Mouse (Mus musculus): Measurements from ENCODE around the gene Ifna2.

Ifna2 gene

DNA sequence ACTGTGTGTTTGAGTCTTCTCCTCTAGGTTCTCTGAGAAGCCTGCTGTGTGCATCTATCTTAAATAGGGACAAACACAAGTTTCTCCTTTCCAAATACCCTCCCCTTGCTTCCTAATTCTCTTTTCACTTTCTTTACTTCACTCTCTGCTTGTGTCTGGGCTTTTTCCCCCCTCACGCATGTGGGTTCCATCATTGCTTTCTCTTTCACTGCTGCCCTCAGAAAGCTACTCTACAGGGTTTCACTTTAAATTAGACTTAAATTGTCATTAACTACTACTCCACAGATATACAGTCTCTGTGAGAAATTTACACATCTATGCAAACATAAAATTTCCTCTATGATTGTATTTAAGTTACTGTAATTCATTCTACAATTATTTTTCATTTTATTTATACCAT, at the start of gene Ifna2:
Gene Ifna2 (minus strand): TSS at position 101 of the 400 bp plus-strand sequence.
- DNase-seq (ENCODE audit: low spot score in 2 of 2), result no peak

DNA sequence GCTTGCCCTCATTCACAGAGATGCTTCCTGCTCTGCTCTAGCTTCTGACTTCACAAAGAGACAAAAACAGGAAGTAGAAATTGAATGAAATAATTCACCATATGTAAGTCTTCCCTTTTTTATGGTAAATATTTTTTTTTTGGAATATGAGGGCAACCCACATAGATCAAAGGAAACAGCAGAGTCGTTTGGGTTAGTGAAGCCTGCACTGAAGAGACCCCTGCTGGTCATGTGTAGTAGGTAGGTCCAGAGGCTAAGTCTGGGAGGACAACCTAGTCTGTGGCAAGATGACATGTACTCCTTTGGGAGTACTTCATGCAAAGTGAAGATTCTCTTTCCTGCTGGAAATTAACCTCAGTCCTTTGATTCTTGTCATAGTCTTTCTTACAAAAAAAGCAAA, 43.6 kb upstream of the Ifna2 start:
- no peak for DNase-seq (ENCODE audit: low spot score in 2 of 2)

DNA sequence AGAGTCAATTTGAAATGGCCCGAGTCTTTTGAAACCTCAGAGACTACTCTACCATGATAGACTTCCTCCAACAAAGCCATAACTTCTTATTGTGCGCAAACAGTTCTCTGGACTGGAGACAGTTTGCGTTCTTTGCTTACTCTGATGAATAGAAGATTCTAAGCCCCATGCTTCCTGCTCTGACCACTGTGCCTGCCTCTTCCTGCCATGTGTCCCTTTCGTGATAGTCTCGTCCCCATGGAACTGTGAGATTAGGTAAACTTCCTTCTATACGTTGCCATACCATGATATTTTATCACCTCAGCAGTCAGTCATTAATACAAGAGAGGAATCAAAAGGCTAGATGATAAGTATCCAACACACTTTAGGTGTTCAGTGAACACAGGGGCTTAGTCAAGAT, 43.0 kb upstream of the Ifna2 start:
- DNase-seq (ENCODE audit: low spot score in 2 of 2), result no peak

DNA sequence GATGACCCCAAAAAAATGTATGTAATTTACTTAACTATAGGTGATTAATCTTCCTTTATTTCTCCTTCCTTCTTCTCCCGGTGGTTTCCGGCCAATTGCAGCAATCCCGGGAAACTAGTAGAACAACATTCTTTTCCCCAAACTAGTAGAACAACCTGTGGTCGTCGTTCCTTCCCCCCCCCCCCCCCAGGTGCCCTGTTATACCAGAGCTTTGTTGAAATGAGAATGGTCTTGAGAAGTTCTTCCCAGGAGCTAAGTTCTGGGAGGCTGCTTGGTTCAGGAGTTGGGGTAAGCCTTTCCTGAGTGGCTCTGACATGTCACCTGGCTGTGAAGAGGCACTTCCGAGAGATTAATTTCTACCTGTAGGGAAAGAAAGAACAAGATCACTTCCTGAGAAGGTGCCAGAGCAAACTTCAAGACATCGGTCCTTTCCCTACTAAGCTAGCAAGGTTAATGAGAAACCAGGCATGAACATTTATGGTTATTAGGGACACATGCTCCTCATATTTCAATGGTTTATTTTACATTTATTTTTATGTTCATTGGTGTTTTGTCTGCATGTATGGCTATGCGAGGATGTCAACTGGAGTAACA, 39.9 kb upstream of the Ifna2 start:
- no peak for DNase-seq (ENCODE audit: low spot score in 2 of 2)

DNA sequence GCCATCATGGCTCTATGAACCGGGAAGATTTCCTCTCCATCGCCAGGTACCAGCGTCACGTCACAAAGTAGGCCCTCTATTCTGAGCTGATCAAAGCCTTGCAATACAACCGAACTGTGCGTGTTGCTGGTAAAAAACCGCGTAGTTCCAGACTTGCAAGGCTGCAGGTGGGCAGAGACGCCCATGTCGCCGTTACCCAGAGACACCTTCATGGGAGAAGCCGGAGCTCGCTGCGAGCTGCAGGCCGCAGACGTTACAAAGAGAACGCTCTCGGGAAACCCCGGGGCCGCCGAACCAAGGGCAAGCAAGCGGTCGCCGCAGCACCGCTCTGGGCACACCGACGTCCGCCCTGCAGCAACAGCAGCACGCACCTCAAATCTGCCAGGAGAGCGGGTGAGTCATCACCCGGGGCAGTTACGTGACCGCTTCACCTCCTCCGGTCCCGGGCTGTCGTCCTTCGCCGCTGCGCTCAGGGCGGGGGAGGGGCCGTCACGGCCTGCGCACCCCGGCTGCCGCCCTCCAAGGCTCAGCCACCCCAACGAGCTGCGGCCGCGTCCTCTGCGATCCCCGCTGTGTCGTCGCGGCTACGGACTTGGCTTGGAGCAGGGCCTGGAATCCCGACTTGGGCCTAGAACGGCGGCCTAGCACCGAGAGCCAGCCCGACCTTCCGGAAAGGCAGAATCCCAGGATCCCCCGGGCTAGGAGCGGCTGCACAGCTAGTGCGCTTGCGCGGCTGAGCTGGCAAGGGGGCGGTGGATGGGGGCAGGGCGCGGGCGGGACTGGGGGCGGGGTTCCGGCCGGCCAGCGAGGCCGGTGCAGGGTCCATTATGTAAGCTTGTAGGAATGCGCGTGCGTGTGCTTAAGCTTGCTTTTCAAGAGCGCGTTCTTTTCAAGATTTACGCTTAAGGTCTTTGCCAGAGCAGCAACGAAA, 38.3 kb upstream of the Ifna2 start, which contains the start of the genes Gm26566 and Klhl9:
Gene Gm26566 (plus strand): TSS at position 15 of the 931 bp plus-strand sequence.
Gene Klhl9 (minus strand): TSS at position 675 of the 931 bp plus-strand sequence.
- DNase-seq (ENCODE audit: low spot score in 2 of 2), result peak; percentile 92 to 93

DNA sequence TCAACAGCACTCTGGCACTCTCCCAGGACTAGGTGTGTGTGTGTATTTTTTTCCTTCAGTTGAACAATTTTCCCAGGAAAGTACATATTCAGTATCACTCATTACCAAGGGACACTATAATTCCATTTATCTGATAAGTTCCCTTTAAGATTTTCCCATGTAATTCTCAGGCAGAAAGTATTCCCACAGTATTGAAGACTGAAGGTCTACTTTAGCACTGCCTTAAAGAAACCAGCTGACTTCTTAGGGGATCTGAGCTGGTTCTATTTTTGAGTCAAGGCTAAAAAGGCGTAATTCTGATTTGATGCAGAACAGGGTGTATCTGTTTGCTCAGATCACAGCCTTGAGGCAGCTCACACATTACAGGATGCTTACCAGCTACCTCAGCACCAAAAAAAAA, 35.0 kb upstream of the Ifna2 start:
- no peak for DNase-seq (ENCODE audit: low spot score in 2 of 2)

DNA sequence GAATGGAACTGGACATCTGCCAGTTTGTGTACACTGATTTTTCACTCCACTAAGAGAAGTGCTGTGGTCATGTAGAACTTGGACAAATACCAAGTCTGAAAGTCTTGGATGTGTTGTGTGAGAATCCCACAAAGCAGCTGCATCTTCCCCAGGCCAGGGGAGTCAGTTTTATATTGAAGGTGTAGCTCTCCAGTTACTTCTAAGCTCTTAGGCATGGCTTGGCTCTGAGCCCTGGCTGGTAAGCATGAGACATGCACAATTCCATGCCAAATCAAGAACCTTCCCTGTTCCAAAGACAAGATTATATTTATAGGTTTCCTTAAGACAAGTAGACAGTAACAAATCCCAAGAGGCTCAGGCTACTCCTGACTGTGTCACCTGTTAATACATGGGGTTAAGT, 31.3 kb upstream of the Ifna2 start:
- no peak for DNase-seq (ENCODE audit: low spot score in 2 of 2)

DNA sequence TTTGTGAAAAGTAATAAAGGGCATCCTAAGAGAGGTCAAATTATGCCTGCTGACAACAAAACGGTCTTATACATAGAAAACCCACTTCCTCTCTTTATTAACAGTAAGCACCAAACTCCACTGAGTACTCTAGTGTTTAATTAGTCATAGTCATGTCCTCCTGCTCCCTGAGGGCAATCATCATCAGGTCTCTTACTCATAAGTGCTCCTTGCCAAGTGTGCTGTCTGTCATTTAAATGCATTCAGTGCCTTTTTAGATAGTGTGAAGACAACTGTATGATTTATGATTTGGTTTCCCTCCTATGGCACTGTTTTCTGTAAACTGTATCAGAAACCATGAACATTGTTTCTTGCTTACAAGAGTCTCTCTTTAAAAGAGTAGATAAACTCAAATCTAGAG, 30.6 kb upstream of the Ifna2 start:
- DNase-seq (ENCODE audit: low spot score in 2 of 2), result no peak

DNA sequence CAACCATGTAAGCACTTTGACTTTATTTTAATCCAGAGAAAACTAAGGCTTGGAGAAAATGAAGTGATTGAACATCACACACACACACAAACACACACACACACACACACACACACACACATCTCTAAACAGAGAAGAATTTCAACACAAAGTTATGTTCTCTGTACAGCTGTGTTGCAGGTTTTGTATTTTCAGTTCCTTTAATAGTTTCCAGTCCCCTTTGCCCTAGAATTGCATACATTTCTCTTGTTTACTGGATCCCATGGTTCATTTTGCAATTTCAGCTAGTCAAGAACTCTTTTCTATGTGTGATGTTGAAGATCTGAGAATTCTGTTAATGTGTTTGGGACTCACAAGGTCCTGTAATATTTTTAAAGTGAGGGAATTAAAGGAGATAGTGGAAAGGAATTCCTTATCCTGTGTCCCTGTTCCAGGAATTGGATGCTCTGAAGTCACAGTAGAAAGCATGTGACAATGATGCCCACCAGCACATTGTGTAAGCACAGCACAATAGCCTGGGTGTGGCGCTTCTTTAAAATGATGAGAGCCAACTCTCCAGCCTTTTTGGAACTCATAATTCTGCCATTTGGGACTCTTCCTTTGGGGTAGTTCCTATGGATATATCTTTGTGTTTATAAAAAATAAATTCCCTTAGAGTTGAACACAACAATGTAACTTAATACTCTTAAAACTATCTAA, 23.6 kb upstream of the Ifna2 start:
- no peak for DNase-seq (ENCODE audit: low spot score in 2 of 2)

DNA sequence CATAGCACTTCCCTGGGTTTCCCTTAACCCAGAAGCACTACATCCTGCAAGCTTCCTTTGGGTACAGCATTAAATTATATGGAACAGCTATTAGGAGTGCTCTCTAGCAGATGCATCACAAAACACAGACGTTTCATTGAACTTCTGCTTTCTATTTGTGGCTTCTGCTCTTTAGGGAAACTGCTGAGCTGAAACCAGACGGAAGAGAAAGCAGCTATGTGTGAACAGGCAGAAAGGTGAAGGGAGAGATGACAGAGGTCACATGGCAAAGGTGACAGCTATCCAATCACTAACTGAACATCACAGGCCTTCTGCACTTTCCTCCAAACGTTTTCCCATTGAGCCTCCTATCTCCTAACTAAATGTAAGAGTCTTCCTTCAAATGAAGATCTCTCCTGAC, 22.2 kb upstream of the Ifna2 start:
- DNase-seq (ENCODE audit: low spot score in 2 of 2), result peak in 1 of 2 experiments; percentile 34

DNA sequence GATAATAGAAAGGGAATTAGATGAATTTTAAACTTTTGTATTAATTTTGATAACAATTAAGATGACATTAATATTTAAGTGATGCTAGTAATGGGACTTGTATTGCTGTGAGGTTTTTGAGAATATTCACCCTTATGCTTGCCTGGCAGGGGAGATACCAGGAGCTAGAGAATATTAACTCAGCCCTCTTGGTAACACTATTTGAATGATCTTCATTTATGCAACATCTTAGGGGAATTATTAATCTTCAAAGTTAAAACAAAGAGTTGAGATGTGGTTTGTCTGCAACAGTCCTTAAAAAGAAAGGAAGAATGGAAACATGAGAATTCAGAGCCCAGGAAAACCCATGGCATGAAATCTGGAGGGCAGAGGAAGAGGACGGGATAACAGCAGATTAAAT, 15.6 kb upstream of the Ifna2 start:
- DNase-seq (ENCODE audit: low spot score in 2 of 2), result no peak

DNA sequence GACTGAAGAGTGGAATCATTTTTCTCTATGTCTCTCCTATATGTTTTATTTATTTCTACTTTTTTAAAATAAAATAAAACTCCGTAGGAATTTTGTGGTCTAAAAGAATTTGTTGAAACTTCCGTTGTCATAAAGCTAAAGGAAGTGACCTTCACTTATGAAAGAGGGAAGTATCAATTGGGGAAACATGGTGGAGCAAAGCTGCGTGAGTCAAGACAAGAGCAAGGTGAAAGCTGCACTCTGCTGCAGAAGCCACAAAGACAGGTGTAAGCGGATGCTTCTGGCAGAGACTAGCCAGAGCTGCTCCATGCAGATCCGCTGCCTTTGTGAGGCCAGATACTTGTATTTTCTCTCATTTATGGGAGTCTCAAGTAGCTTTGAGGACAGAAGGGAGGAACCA, 15.1 kb upstream of the Ifna2 start:
- no peak for DNase-seq (ENCODE audit: low spot score in 2 of 2)

DNA sequence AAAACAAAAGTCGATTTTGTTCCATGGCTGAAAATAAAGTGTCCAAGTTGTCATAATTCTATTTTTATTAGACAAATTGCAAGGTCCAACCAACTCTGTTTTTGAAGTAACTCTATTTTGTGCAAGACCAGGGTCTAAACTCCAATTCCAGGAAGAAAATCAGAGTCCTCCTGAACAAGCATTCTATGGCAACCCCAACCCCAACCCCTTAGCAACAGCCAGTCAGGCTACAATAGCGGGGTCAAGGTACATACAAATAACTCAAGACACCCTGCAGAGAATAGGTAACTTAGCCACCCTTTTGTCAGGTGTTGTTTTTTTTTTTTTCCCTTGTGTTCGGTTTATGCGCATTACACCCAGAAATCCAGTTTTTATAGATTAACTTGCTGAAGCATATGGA, 14.0 kb upstream of the Ifna2 start:
- no peak for DNase-seq (ENCODE audit: low spot score in 2 of 2)

DNA sequence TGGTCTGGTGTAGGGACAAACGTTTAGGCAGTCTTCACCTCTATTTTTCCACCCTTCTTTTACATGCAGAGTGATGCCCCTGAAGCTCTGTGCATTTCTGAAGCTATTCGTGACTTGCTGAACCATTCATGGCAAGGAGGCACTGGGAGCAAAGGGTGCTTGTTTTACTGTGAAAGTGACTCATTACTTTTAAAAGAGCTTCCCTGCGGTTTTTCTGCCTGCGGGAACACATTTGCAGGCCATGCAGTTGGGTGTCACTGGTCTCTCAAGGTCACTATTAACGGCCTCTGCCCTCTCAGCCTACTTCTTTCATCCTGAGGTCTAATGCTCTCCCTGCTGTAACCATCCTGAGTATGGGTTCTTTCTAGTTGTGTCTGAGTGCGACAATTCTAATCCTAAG, 13.4 kb upstream of the Ifna2 start:
- no peak for DNase-seq (ENCODE audit: low spot score in 2 of 2)

DNA sequence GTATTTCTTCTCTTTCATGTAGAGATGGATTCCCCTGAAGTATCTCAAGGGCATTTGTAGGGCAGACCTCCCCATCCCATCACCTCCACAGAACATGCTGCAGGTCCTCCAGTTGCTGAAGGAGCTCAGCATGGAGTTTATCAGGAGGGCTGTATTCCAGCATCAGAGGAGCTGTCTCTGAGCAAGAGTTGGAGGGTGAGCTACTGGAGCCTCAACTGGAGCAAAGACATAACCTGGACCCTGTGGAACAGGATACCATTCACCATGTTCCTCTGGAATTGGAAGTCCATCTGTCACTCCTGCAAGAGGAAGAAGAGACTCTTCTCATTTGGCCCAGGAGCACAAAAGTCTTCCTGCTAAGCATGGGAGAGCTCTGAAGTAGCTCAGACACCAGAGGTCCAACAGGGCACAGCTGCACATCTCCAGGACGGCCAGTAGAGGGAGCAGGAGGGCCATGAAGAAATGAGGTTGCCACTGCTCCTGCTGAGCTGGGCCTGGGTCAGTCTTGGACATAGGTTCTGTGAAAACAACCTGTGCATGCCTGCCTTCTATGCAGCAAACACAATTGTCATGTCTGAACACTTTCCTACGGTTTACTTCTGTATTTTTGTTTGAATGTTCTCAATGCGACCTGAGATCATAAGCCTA, 12.6 kb upstream of the Ifna2 start:
- DNase-seq (ENCODE audit: low spot score in 2 of 2), result peak; percentile 38 to 63

DNA sequence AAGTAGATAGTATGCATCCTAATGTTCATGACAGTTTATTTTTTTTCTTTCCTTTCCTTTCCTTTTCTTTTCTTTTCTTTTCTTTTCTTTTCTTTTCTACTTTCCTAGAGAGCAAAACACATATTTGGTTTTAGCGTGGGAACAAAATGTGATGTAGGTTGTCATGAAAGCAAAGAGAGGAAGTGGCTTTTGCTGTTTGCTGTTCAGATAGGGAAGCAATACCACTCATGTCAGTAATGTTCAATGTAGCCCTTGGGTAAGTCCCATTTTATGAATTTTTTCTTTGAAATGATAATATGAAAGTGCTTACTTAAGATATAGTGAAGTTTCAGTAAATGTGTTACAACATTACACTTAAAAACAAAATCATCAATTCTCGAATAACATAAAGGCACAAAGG, 9.7 kb upstream of the Ifna2 start:
- DNase-seq (ENCODE audit: low spot score in 2 of 2), result no peak

DNA sequence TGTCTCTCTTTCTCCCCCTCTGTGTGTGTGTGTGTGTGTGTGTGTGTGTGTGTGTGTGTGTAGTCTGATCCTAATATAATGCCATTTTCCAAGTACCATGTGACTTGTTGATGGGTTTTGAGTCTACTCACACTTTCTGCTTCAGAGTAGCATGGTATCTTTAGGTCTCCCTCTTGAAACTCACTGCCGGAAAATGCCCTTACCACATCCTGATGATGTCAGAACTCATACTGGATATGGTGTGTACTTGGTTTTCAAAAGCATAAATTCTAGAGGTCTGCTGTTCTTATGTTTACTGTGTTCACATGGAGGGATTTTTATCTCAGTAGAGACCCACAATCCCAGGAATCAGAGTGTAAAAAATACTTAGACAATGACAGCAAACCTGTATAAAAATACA, 8.8 kb upstream of the Ifna2 start:
- DNase-seq (ENCODE audit: low spot score in 2 of 2), result no peak

DNA sequence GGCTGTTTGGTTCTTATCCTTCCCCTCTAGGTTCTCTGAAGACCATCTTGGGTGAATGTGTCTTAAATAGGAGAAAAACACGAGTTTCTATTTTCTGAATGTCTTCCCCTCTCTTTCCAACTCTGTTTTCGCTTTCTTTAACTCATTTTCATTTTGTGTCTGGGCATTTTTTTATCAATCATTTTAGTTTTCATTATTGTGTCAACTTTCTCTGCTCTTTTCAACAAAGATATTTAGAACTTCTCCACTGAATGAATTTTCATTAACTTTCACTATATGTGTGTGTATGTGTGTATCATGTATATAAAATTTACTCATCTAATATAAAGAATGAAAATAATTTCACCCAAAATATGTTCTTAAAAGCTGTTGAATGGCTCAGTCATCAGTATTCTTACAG, 7.5 kb upstream of the Ifna2 start, which contains the start of gene Ifnab:
Gene Ifnab (minus strand): TSS at position 101 of the 400 bp plus-strand sequence.
- no peak for DNase-seq (ENCODE audit: low spot score in 2 of 2)

DNA sequence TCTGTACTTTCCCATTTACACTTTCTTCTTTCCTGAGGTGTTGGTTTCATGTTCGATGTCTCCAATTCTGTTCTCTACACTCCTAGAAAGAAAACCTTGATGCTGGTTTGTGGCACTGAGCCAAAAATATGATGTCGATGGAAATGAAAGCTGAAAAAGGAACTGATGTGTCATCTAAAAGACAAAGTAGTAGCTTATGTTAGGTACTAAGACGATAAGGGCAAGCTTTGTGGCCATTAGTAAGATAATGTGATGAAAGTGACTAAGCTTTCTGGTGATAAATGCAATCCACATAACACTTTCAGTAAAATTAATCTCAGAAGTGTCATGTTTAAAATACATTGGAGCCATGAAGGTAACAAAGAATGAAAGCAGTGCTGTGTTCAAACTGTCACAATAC, 2.4 kb downstream of the Ifna2 start:
- DNase-seq (ENCODE audit: low spot score in 2 of 2), result no peak

DNA sequence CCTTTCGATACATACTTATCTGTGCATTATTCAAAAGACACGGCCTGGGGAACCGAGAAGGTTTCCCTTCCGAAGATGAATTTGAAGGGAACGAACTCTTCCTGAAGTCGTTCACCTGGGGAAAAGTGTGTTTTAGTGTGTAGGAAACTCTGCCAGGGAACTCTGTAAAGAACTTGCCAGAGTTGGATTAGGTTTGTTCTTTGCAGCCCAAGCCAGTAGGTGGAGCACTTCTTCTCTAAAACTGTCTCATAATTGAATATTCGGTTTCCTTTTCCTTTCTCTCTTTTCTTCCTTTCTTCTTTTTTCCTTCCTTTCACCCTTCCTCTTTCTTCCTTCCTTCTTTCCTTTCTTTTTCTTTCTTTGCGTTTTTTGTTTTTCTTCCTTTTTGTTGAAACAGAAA, 3.4 kb downstream of the Ifna2 start:
- no peak for DNase-seq (ENCODE audit: low spot score in 2 of 2)

DNA sequence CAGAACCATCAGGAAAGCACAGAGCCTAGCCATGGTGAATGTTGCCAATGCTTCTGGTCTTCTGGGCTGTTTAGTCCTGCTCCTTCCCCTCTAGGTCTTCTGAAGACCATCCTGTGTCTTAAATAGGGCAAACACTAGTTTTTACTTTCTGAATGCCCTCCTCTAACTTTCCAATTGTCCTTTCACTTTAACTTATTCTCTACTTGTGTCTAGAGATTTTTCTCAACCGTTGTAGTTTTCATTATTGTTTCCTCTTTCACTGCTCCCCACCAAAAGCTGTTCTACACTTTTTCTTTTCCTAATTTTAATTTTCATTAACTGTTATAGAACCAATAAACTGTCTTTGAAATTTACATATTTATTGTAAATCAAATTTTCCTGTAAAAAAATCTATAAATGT, 6.9 kb downstream of the Ifna2 start, which contains the start of gene Ifna16:
Gene Ifna16 (minus strand): TSS at position 101 of the 400 bp plus-strand sequence.
- DNase-seq (ENCODE audit: low spot score in 2 of 2), result no peak

DNA sequence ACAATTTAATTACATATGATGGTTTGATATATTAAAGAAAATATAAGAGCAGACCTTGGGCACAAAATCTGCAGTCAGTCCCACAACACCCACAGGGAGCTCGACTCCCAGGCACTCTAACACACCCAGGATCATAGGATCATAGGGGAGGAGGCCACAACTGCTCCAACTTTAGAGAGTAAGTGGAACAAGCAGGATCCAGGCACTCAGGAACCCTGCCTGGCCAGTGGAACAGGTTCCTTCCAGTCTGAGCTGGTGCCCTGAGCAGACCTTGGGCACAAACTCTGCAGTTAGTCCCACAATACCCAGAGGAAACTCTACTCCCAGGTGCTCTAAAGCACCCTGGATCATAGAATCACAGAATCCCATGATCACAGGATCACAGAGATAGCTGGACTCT, 28.3 kb downstream of the Ifna2 start:
- no peak for DNase-seq (ENCODE audit: low spot score in 2 of 2)
